Mouse (Mus musculus): ENCODE results near the gene Pear1. TPM values are rescaled to one million over a fixed set of nuclear protein-coding genes. Genes with fewer than 3 reads are reported as not detected.

Gene Pear1
- total RNA-seq, 2 experiments from 2014 or later = 0.57 to 9.6 TPM

DNA sequence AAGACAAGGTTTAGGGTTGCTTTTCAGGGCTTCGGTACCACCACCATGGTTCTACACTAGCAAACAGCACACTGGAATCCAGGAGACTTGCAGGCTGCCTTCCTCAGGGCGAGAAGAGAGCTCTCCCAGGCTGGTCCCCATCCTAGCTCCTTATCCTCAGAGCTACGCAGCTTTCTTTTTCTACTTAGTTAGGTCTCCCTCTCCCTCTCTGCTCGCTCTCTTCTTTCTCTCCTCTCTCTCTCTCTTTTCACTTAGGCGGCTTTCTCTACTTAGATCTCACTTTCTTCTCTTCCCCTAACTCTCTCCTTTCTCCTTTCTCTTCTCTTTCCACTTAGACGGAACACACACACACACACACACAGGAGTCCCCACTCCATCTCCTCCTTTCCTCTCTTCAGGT lies 55.7 kb downstream of the Pear1 start:
- no peak for ATAC-seq (replicated peaks; ENCODE audit: poor library complexity, severe bottlenecking)

DNA sequence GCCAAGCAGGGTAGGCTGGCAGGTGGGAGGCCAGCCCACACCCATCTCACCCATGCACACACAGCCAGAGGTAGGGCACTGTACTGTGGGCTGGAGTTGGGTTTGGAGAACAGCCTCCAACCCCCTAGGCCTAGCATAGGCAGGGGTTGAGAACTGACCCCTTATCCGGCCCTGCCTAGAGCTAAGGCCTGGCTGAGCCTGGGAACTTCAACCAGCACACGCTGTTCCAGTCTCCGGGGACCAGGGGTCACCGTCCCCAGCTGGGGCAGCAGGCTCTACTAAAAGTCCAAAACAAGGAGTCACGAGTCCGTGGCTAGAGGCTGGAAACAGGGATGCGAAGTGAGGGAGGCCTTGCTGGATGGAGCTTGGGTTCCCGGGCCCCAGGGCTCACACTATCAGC lies 56.3 kb downstream of the Pear1 start:
- ATAC-seq (replicated peaks; ENCODE audit: poor library complexity, severe bottlenecking) = no peak

DNA sequence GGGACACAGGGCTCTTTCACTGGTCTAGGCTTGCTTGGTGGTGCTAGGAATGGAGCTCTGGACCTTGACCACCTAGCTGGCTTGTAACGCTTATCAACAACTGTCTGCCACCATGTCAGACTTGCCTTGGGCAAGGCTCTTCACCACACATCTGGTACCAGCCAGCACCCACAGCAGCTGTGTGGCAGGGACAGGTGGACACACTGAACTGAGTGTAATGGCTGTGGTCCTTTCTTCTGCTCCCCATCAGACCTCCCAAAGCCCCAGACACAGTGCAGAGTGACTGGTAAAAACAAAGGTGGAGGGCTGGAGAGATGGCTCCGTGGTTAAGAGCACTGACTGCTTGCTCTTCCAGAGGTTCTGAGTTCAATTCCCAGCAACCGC lies 57.8 kb downstream of the Pear1 start:
- ATAC-seq (replicated peaks; ENCODE audit: poor library complexity, severe bottlenecking) = no peak

DNA sequence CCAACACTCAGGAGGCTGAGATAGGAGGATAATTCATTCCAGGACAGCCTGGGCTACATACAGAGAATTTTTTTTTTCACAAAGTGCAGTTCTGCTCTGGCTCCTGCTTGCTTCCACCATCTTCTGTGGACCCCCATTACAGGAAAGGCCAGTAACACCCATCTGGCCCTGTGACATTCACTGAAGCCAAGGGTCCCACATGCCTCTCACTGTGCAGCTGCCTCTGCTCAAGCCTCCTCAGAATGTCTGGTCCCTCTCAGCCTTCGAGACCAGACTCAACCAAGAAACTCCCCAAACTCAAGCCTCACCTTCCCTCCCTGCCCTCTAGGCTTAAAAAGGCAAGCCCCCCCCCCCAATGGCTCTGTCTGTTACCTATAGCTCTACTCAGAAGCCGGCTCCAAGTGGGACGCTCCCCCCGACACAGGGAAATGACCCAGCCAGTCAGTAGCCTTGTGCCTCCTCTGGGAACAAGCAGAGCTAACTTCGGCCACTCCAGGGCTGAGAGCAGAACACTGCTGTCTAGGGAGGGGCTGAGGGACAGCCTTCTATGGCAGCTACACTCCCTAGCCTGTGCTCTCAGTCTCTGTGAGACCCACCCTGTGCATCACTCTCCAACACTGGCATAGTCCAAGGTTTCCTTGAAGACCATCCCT lies 58.3 kb downstream of the Pear1 start:
- ATAC-seq (replicated peaks; ENCODE audit: poor library complexity, severe bottlenecking) = no peak

DNA sequence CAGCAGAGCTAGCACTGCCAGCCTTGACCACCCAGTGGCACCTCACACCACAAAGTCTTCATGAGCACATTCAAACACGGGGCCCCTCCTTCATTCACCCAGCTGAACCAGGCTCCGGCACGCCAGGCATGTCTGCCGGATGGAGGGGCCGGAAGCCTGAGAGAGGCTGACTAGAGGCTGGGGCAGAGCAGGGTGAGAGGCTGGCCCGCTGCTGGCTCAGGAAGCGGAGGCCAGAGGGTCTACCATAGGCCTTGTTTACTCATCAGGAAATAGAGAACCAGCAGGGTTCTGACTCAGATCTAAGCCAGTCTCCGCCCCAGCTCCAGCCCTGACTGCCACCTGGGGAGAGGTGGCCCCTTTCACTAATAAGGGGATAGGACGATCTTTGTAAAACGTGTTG lies 59.0 kb downstream of the Pear1 start:
- ATAC-seq (replicated peaks; ENCODE audit: poor library complexity, severe bottlenecking) = peak; percentile 55

DNA sequence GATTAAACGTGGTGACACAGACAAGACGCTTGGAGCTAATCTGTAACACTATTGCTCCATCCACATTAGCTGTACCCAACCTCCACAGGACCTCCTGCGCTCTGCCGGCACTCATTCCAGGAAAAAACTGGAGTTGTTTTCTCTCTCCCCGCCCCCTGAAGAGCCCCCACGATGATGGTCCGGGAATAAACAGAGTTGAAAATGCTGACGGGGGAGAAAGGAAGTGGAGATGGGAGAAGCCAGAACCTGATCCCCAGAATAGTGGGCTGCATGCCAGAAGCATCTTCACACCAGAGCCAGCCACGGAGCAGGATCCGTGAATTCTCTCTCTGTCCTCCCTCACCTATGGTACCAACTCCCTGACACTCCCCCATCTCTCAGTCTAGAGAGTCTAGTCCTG lies 59.6 kb downstream of the Pear1 start:
- no peak for ATAC-seq (replicated peaks; ENCODE audit: poor library complexity, severe bottlenecking)

DNA sequence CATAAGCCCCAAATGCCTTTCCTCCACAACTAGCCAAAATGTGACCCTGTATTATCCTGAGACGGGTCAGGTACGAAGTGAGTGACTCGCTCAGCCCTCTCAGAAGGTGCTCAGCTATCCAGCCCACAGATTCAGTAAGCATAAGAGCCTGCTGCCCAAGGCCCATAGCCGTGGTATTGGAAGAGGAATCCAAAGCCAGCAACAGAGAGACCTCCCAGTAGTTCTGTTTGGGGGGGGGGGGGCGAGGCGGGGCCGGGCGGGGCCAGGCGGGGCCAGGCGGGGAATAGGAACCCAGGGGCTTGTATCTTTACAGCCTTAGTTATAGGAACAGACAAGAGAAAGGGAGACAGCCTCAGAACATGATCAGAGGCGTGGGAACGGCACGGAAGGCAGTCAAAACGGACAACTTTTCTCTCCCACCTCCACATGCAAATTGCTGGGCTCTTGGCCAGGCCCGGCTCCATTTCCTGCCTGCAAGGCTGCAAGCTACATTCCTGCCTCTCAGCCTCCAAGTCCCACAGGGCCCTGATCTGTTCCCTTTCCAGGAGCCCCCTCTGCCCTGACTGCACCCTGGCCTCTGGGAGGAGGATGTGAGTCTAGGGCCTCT lies 60.3 kb downstream of the Pear1 start:
- no peak for ATAC-seq (replicated peaks; ENCODE audit: poor library complexity, severe bottlenecking)

DNA sequence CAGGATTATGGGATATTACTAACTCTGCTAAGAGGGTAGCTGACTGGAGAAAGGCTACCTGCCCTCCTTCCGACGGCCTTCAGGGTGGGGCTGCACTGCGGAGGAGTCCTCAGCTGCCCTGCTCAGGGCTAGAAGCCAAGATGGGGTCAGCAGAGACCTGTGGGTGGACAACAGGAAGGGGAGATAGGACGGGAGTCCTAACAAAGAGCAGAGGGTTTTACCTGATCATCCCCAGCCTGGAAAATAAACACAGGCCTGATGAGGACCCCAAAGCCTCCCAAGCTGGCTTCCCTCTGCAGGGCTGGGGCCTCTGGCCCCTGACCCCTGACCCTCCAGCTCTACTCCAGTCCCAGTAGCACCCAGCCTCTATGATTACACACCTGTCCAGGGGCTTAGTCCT lies 60.9 kb downstream of the Pear1 start:
- ATAC-seq (replicated peaks; ENCODE audit: poor library complexity, severe bottlenecking) = no peak

DNA sequence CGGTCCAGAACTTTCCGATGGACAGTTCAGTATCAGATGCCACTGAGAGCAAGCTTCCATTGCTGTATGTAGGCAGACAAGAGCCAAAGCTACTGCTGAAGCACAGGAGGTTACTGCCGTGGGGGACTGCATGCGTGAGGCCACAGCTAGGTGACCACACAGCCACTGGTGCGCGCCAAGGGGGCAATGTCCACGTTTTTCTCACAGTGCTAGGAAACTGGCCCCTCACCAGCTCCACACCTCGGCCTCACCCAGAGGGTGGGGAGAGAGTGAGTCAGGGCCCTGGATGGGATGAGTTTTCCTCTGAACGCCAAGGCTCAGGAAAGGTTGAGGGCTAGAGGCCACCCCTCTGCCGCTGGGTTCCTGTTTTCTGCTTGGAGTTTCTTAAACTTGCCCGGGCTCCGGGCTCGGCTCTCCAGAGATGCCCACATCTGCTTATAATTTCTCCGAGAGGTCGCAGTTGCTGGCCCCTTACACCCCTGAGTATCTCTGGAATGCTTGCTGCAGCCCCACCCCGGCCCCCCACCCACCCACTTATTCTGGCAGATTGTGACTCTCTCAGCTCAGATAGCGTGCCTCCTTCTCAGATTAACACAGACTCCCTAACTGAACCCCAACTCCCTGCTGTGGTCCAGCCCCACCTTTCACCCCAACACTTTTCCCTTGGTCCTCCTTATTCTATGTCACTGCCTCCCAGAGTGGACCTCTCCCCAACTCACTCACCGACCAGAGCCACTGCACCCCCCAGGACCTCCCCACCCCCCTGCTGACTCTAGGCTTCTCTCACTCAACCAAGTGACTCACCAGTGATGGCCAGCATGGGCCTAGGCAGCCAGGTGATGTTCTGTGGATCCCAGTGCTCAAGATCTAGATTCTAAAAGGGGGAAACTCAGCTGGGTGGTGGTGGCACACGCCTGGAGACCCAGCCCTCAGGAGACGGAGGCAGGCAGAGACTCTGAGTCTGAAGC lies 62.4 kb downstream of the Pear1 start:
- ATAC-seq (replicated peaks; ENCODE audit: poor library complexity, severe bottlenecking) = no peak

DNA sequence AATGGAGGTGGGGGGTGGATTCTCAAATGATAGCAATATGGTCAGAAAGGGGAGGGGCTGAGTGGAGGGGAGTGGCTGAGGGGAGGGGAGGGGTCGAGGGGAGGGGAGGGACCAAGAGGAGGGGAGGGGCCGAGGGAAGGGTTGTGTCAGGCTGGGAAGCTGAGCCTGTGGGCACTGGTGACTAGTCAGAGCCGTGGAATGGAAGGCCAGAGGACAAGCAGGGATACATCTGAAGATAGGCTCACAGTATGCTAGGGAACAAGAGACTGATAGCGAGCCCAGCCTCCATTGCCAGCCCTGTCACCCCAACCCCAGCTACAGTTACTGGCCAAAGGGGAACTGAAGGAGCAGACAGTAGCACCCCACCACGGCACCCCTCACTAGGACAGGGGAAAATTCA lies 65.5 kb downstream of the Pear1 start:
- no peak for ATAC-seq (replicated peaks; ENCODE audit: poor library complexity, severe bottlenecking)

DNA sequence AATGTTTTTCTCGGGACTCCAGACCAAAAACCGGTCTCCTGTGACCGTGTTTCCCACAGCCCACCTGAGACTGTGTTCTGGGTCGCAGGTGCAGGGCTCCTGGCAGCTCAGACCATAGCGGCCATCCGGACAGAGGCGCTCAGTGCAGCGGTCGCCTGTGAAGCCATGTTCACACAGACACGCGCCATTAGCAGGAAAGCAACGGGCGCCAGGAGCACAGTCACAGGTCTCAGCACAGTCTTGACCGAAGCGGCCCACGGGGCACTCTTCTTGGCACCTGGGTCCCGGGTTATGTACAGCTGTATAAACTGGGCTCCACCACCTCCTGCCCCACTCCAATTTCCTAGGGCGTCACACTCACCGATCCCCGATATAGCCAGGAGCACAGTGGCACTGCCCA lies 67.6 kb downstream of the Pear1 start:
- no peak for ATAC-seq (replicated peaks; ENCODE audit: poor library complexity, severe bottlenecking)

DNA sequence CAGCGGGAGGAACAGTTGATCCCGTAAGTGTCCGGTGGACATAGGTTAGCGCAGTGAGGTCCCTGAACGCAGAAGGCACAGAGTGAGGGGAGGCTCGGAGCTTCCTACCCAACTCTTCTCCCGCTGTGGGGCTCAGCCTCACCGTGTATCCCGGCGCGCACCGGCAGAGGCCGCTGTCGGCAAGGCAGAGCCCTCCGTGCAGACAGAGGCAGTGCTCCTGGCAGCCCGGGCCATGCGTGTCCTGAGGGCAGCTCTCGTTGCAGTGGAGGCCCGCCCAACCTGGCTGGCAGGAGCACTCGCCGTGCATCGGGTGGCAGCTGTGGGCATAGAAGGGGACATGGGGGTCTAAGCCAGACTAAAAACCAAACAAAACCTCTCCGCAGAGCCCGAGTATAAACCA lies 68.1 kb downstream of the Pear1 start:
- ATAC-seq (replicated peaks; ENCODE audit: poor library complexity, severe bottlenecking) = peak; percentile 94

DNA sequence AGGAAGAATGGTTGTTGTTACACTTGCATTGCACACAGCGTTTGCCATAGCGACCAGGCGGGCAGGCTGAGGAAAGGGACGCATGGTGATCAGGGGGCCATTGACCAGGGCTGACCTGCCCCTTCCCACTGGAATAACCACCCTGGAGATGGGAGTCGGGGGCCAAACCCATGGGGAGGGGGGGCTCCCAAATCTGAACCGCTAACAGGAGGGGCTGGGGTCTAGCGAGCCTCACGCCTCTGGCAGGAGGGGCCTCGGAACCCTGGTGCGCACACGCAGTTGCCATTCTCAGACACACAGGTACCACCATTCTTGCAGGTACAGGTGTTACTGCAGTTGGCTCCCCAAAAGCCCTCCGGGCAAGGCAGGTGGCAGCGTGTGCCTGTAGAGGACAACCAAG lies 70.3 kb downstream of the Pear1 start:
- no peak for ATAC-seq (replicated peaks; ENCODE audit: poor library complexity, severe bottlenecking)

DNA sequence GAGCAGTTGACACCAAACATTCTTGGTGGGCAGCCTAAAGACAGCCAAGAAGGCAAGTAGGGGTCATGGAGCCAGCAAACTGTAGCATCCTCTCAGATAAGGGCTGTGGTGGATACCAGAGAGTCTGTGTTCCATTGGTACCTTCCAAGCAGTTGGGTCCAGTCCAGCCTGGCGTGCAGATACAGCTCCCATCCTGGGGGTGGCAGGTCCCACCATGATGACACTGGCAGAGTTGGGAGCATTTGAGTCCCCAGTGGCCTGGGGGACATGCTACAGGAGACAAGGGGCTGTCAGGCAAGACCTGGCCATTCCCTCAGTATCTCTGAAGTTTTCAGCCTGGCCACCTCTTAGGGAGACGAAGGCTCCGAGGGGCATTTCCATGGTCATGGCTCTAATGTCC lies 71.5 kb downstream of the Pear1 start:
- no peak for ATAC-seq (replicated peaks; ENCODE audit: poor library complexity, severe bottlenecking)

DNA sequence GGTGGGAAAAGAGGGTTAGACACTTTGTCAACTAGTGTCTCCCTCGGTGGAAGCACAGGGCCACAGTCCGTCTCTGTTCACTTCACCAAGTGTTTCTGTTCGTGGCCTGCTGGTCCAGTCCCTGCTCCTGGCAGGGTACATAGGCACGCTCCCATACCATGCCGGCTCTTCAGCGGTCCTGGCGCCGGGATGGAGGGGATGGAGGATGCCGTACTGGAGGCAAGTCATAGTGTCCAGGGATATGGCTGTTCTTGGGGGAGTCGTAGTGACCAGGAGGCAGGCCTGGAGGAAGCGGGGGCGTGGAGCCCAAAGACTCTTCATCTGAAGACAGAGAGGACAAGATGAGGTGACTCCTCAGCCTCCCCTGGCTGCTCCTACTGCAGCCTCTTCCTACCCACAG lies 74.1 kb downstream of the Pear1 start:
- no peak for ATAC-seq (replicated peaks; ENCODE audit: poor library complexity, severe bottlenecking)

DNA sequence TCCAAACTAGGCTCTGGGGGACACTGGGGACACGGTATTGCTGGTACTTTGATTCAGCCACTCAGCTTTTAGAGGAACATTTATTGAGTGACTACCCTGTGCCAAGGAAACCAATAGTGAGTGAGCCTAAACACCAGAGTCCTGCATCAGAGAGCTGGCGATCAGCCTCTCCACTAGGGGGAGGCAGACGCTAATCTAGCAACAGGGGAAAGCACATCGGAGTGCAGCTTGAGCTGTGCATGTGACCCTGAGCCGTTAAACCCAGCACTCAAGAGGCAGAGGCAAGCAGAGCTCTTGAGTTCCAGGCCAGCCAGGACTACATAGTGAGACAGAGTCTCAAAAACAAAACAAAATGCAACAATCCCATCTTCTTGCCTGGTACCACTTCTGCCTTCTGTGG lies 75.1 kb downstream of the Pear1 start:
- peak; percentile 74 for ATAC-seq (replicated peaks; ENCODE audit: poor library complexity, severe bottlenecking)

DNA sequence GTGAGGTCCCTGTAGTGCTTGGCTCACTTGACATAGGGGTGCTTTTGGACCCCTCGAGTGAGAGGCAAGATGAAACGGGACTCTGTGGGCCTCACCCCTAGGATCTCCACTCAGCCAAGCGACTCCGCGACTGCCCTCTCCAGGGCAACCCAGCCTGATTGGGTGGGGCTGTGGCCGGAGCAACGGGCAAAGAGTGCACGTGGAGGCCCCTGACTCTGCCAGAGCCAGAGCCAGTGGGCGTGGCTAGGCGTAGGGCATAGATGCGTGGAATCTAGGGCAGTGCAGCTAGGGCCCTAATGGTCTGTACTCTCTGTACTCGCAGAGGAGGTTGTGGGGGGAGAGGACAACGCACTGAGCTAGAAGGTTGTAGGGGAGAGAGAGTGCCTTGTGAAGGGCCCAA lies 75.7 kb downstream of the Pear1 start, which contains the start of gene Lrrc71:
Gene Lrrc71 (minus strand): TSS at position 195 of the 400 bp plus-strand sequence.
- ATAC-seq (replicated peaks; ENCODE audit: poor library complexity, severe bottlenecking) = no peak

DNA sequence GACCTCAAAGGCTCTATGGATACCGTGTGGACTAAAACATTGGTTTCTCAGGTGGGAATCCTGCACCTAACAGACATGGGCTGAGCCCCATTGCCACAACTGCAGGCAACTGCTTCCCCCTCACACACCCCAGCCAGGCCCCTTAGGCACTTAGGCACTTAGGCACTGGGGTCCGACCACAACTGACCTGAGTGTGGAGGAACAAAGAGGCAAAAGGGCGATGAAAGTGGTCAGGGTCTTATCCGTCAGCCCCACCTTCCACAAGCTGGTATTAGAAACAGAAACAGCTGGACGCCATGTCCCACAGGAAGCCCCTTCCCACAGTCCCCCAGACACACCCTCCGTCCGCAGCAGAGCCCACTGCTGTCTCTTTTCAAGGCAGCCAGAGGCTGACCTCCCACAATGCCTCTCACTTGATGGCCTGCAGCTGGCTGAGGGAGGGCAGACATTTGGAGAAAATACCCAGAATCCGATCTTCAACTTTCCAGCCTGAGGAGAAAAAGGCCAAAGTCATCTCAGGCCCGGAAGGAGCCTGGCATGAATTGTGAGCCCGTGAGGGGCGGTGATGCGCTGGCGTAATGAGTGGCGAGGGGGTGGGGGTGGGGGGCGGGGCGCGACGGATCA lies 79.0 kb downstream of the Pear1 start:
- no peak for ATAC-seq (replicated peaks; ENCODE audit: poor library complexity, severe bottlenecking)

DNA sequence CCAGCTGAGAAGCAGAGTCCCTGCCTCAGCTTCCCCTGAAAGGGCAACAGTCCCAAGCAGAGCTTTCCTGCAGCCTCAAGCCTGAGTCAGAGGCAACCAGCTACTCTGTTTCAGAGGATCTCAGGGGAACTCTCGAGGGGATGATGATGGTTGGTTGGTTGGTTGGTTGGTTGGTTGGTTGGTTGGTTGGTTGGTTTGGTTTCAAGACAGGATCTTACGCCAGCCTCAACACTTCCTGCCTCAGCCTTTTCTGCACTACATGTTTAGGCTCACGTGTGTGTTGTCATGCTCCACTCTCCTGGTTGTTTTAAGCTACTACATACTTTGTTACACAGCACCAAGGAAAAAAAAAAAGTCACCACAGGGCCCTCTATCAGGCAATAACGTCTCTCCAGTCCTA lies 80.2 kb downstream of the Pear1 start:
- ATAC-seq (replicated peaks; ENCODE audit: poor library complexity, severe bottlenecking) = peak; percentile 35

DNA sequence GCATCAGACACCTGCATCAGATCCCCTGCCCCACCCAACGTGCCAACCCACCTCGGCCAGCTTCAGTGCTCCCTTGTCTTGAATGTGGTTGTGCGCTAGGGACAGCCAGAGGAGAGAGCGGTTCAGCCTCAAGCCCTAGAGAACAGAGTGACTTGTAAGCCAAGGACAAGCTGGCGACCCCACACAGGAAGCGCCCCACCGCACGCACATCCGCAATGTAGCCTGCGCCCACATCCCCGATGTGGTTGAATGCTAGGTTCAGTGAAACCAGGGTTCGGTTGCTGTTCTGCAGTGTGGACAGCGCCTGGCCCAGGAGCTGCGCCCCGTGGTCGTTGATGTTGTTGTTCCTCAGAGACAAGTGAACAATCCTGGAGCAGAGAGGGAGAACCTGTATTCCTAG lies 81.4 kb downstream of the Pear1 start:
- peak; percentile 82 for ATAC-seq (replicated peaks; ENCODE audit: poor library complexity, severe bottlenecking)

DNA sequence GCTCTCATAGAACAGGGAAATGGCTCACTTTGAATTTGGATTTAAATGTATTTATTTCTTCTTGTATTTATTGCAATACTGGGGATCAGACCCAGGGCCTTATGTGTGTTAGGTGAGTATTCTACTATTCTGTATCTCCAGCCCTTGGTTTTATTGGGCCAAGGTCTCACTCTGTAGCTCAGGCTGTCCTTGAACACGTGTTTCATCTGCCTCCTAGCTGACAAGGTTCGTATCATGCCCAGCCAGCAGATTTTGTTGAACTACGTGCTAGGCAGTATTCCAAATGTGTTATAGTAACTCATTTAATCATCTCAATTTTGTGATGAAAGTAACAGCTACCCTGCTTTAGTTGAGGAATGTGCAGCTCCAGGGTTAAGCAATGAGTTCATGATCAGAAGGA lies 82.1 kb downstream of the Pear1 start:
- ATAC-seq (replicated peaks; ENCODE audit: poor library complexity, severe bottlenecking) = no peak
